Mouse (Mus musculus) midbrain, postnatal 0 days (tissue): ENCODE measurements around the gene Paqr6. TPM values are rescaled to one million over a fixed set of nuclear protein-coding genes. Genes with fewer than 3 reads are reported as not detected.

Experiments
- ATAC-seq: fragments of 200-750 bp; cut with Nextera tagmentation; 2 replicates; pipeline ENCODE4 v1.8.0; 2017; ENCODE audit warnings: moderate number of reproducible peaks, mild to moderate bottlenecking, moderate TSS enrichment, moderate library complexity; ENCODE audit not compliant: low FRiP score
- DNase-seq: peaks from one replicate; pipeline ENCODE4 v3.0.0-alpha.2; 2015; ENCODE audit warnings: low spot score
- H3K27ac ChIP-seq: fragments of 300-500 bp; sonication (generic); 2 replicates; pipeline ENCODE4 v1.5.1; 2014; ENCODE audit warnings: low read depth, mild to moderate bottlenecking, low read length, mixed read lengths
- H3K27me3 ChIP-seq: fragments of 300-500 bp; sonication (generic); 2 replicates; pipeline ENCODE4 v1.6.1; 2014; ENCODE audit warnings: low read length, control low read depth, mixed read lengths; ENCODE audit not compliant: insufficient read depth
- H3K36me3 ChIP-seq: fragments of 300-500 bp; sonication (generic); 2 replicates; pipeline ENCODE4 v1.6.1; 2014; ENCODE audit warnings: low read length, control low read depth, mixed read lengths; ENCODE audit not compliant: insufficient read depth
- H3K4me1 ChIP-seq: fragments of 300-500 bp; sonication (generic); 2 replicates; pipeline ENCODE4 v1.6.1; 2014; ENCODE audit warnings: mild to moderate bottlenecking, control low read depth, antibody characterized with exemption, low read length, mixed read lengths; ENCODE audit not compliant: insufficient read depth
- H3K4me2 ChIP-seq: fragments of 300-500 bp; sonication (generic); 2 replicates; pipeline ENCODE4 v1.6.1; 2014; ENCODE audit warnings: low read depth, mild to moderate bottlenecking, low read length, mixed read lengths; ENCODE audit not compliant: poor library complexity, severe bottlenecking
- H3K4me3 ChIP-seq: fragments of 300-500 bp; sonication (generic); 2 replicates; pipeline ENCODE4 v1.5.1; 2014; ENCODE audit warnings: low read depth, mild to moderate bottlenecking, low read length, moderate library complexity
- H3K9ac ChIP-seq: fragments of 300-500 bp; sonication (generic); replicated peaks from 2 replicates; pipeline ENCODE4 v1.6.1; 2014; ENCODE audit warnings: mild to moderate bottlenecking, low read length, moderate library complexity, mixed read lengths; ENCODE audit not compliant: poor library complexity, severe bottlenecking
- H3K9me3 ChIP-seq: fragments of 300-500 bp; sonication (generic); 2 replicates; pipeline ENCODE4 v1.6.1; 2016; ENCODE audit warnings: low read length, control low read depth
- CTCF ChIP-seq: IDR thresholded peaks from 2 replicates; pipeline ENCODE4 v1.5.1; 2016; ENCODE audit warnings: antibody characterized with exemption, mild to moderate bottlenecking
- whole genome bisulfite sequencing: fragments of 180-500 bp; shearing (Covaris S2); extraction: QIAGEN DNeasy Blood & Tissue Kit; methylation state at CpG from one replicate; pipeline ENCODE4 v1.1.7; 2014; 5-methylcytosine and 5-hydroxymethylcytosine counted together
- polyA plus RNA-seq: library from polyadenylated mRNA; unstranded; fragments of >200 nt; fragmentation: Nextera tagmentation; extraction: Ambion mirVana; gene quantifications from 2 replicates; pipeline ENCODE4 v1.2.1, GENCODE M21; 2015
- total RNA-seq: library from RNA; depleted of rRNA; stranded (reverse); fragments of >200 nt; gene quantifications from 2 replicates; pipeline ENCODE4 v1.2.3, GENCODE M21; 2014

Gene Paqr6
- total and polyA plus RNA-seq, 2 experiments from 2014 or later = 6.6 to 13.5 TPM

GRCm38 (mm10) chr3:88335436-88336053 lies 28.8 kb upstream of the Paqr6 start:
- H3K9ac ChIP-seq = peak overlapping the region; percentile 93
- H3K4me1 ChIP-seq = peaks cover 9% of the 10 kb centered on the region; the same call in 1 of the 2 replicates
- no peak for TF ChIP-seq CTCF
- peak overlapping the region; percentile 78 for H3K4me3 ChIP-seq
- 2% methylated on average over 27 of the region's 27 CpGs for WGBS
- no peaks in the 10 kb centered on the region for H3K27me3 ChIP-seq
- ATAC-seq = peak; percentile 51
- H3K36me3 ChIP-seq = no peaks in the 10 kb centered on the region
- DNase-seq = no peak
- H3K27ac ChIP-seq = peak overlapping the region; percentile 90
- peak overlapping the region; percentile 56 for H3K4me2 ChIP-seq
- H3K9me3 ChIP-seq = no peaks in the 10 kb centered on the region

GRCm38 (mm10) chr3:88336058-88337013 lies 28.0 kb upstream of the Paqr6 start, which contains the start of the genes Tmem79 and Smg5:
Gene Tmem79 (minus strand): TSS chr3:88336148.
Gene Smg5 (plus strand): TSS chr3:88336260.
- peak; percentile 95 for ATAC-seq
- H3K4me3 ChIP-seq = peak within 1 kb of the TSS; percentile 78
- H3K36me3 ChIP-seq = no peaks in the 10 kb centered on the region
- DNase-seq = peak; percentile 96
- H3K4me2 ChIP-seq = peak within 1 kb of the TSS; percentile 56
- peak within 1 kb of the TSS; percentile 93 for H3K9ac ChIP-seq
- no peak for TF ChIP-seq CTCF
- H3K27ac ChIP-seq = peak within 1 kb of the TSS; percentile 90
- peaks cover 9% of the 10 kb centered on the region; the same call in 1 of the 2 replicates for H3K4me1 ChIP-seq
- no peaks in the 10 kb centered on the region for H3K27me3 ChIP-seq
- no peaks in the 10 kb centered on the region for H3K9me3 ChIP-seq
- WGBS = 1% methylated on average over 47 of the region's 66 CpGs

GRCm38 (mm10) chr3:88337367-88338020 lies 26.9 kb upstream of the Paqr6 start:
- DNase-seq = no peak
- peak; percentile 3; the same call in 1 of the 2 replicates for TF ChIP-seq CTCF
- Histone ChIP-seq H3K27ac (no peak overlapping the region), H3K4me3 (no peak overlapping the region; the same call in 1 of the 2 replicates), H3K4me2 (peak overlapping the region; percentile 56), H3K9ac (no peak overlapping the region), H3K4me1 (peaks cover 9% of the 10 kb centered on the region; the same call in 1 of the 2 replicates), H3K27me3 (no peaks in the 10 kb centered on the region), H3K36me3 (peaks cover 9% of the 10 kb centered on the region; the same call in 1 of the 2 replicates), H3K9me3 (no peaks in the 10 kb centered on the region)
- 87% methylated on average over 11 of the region's 11 CpGs for WGBS
- no peak for ATAC-seq

GRCm38 (mm10) chr3:88338316-88338715 lies 26.1 kb upstream of the Paqr6 start:
- Histone ChIP-seq H3K4me1 (peaks cover 9% of the 10 kb centered on the region; the same call in 1 of the 2 replicates), H3K27ac (no peak overlapping the region), H3K36me3 (peaks cover 17% of the 10 kb centered on the region), H3K4me2 (no peak overlapping the region), H3K4me3 (no peak overlapping the region), H3K9me3 (no peaks in the 10 kb centered on the region), H3K27me3 (no peaks in the 10 kb centered on the region), H3K9ac (no peak overlapping the region)
- WGBS = 93% methylated on average over 7 of the region's 7 CpGs
- DNase-seq (no peak), ATAC-seq (no peak)
- TF ChIP-seq CTCF = no peak

GRCm38 (mm10) chr3:88339006-88339405 lies 25.4 kb upstream of the Paqr6 start:
- Histone ChIP-seq H3K27ac (no peak overlapping the region), H3K4me2 (no peak overlapping the region), H3K27me3 (no peaks in the 10 kb centered on the region), H3K9me3 (no peaks in the 10 kb centered on the region), H3K36me3 (peaks cover 24% of the 10 kb centered on the region), H3K9ac (no peak overlapping the region), H3K4me3 (no peak overlapping the region), H3K4me1 (peaks cover 9% of the 10 kb centered on the region; the same call in 1 of the 2 replicates)
- 79% methylated on average over 3 of the region's 3 CpGs for WGBS
- ATAC-seq (no peak), DNase-seq (no peak)
- no peak for TF ChIP-seq CTCF
